Mouse (Mus musculus): ENCODE measurements around the gene Shld1. TPM values are rescaled to one million over a fixed set of nuclear protein-coding genes. Genes with fewer than 3 reads are reported as not detected.

Gene Shld1
- total RNA-seq, 1 experiment from 2014 or later = 8.8 TPM

GRCm38 (mm10) chr2:132757911-132758310, 71.2 kb downstream of the Shld1 start:
- no peak for ATAC-seq (ENCODE audit: extremely low read depth, insufficient number of reproducible peaks, low FRiP score, poor library complexity, severe bottlenecking)

- no peak for ATAC-seq (ENCODE audit: extremely low read depth, insufficient number of reproducible peaks, low FRiP score, poor library complexity, severe bottlenecking)
These were observed 84.1 kb downstream of the Shld1 start for GRCm38 (mm10) chr2:132770822-132771221.

GRCm38 (mm10) chr2:132780978-132781377, 94.2 kb downstream of the Shld1 start, which contains the start of gene Chgb:
Gene Chgb, plus strand, starts transcription at chr2:132781278.
- no peak for ATAC-seq (ENCODE audit: extremely low read depth, insufficient number of reproducible peaks, low FRiP score, poor library complexity, severe bottlenecking)

- ATAC-seq (ENCODE audit: extremely low read depth, insufficient number of reproducible peaks, low FRiP score, poor library complexity, severe bottlenecking) = no peak
These were observed 94.8 kb downstream of the Shld1 start for GRCm38 (mm10) chr2:132781439-132782068.

GRCm38 (mm10) chr2:132784039-132784438, 97.3 kb downstream of the Shld1 start:
- no peak for ATAC-seq (ENCODE audit: extremely low read depth, insufficient number of reproducible peaks, low FRiP score, poor library complexity, severe bottlenecking)

GRCm38 (mm10) chr2:132793441-132794203, 106.9 kb downstream of the Shld1 start:
- ATAC-seq (ENCODE audit: extremely low read depth, insufficient number of reproducible peaks, low FRiP score, poor library complexity, severe bottlenecking) = no peak

- ATAC-seq (ENCODE audit: extremely low read depth, insufficient number of reproducible peaks, low FRiP score, poor library complexity, severe bottlenecking) = no peak
These were observed 107.5 kb downstream of the Shld1 start for GRCm38 (mm10) chr2:132794204-132794586.

Other genes with a start within 250 kb of the Shld1 start
- 559 and 604 TPM in 2 replicates for gene Gpcpd1, start 99.2 kb upstream of the Shld1 start, total RNA-seq (2017)
- gene Chgb, start 94.3 kb downstream of the Shld1 start, total RNA-seq (2017) = not detected in 2 replicates
- gene Trmt6, start 129.1 kb downstream of the Shld1 start, total RNA-seq (2017) = 28.0 and 32.9 TPM in 2 replicates
- 2.9 and 3.0 TPM in 2 replicates for gene Mcm8, start 129.2 kb downstream of the Shld1 start, total RNA-seq (2017)
- 5.4 and 6.4 TPM in 2 replicates for gene Crls1, start 159.7 kb downstream of the Shld1 start, total RNA-seq (2017)
- gene Lrrn4, start 194.0 kb downstream of the Shld1 start, total RNA-seq (2017) = 0.23 TPM in 1 of 2 replicates, not detected in the other